Mouse (Mus musculus): ENCODE measurements around the gene Dapk3. TPM values are rescaled to one million over a fixed set of nuclear protein-coding genes. Genes with fewer than 3 reads are reported as not detected.
"Not testable (repeated sequence)": the region's sequence is repeated elsewhere in the genome, so short reads cannot be mapped to it uniquely, and the experiment has no call there.

The Dapk3 gene
- total RNA-seq, 2 experiments from 2014 or later, result 41.9 to 45.7 TPM

DNA sequence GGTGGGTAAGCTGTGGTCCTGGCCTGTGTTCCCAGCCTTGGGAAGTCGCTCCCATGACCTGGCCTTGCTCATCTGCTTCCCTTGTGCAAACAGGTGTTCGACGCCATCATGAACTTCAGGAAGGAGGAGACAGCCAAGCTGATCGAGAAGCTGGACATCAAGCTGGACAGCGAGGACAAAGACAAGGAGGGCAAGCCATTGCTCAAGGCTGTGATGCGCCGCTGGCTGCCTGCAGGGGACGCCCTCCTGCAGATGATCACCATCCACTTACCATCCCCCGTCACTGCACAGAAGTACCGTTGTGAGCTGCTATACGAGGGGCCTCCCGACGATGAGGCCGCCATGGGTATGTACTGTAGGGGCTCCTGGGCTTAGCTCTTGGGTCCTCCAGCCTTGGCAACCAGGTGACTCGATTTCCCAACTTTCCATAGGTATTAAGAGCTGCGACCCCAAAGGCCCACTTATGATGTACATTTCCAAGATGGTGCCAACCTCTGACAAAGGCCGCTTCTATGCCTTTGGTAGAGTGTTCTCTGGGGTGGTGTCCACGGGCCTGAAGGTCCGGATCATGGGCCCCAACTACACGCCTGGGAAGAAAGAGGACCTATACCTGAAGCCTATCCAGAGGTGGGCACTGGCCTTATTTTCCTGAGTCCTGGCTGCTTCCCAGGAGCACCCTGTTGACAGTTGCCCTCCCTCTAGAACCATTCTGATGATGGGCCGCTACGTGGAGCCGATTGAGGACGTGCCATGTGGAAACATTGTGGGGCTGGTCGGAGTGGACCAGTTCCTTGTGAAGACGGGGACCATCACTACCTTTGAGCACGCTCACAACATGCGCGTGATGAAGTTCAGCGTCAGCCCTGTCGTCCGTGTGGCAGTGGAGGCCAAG lies 3.1 kb upstream of the Dapk3 start:
- DNase-seq, result no peak

DNA sequence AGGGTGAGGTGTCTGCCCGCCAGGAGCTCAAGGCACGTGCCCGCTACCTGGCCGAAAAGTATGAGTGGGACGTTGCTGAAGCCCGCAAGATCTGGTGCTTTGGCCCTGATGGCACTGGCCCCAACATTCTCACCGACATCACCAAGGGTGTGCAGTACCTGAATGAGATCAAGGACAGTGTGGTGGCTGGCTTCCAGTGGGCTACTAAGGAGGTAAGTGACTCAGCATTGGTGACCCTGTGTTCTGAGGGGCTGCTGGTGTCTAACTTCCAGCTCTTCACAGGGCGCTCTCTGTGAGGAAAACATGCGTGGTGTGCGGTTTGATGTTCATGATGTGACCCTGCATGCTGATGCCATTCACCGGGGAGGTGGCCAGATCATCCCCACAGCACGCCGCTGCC lies 1.9 kb upstream of the Dapk3 start:
- no peak for DNase-seq

DNA sequence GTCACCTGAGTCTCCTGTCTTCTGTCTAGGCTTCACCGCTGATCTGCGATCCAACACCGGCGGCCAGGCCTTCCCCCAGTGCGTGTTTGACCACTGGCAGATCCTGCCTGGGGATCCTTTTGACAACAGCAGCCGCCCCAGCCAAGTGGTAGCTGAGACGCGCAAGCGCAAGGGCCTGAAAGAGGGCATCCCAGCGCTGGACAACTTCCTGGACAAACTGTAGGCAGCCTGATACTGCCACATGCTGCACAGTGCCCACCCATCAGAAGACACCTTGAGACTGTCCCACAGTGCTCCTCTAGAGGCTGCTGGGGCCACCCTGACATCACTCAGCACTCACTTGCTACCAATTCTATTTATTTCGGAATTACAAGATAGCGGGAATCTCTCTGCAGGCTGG lies 945 bp upstream of the Dapk3 start:
- DNase-seq, result not testable (repeated sequence)

DNA sequence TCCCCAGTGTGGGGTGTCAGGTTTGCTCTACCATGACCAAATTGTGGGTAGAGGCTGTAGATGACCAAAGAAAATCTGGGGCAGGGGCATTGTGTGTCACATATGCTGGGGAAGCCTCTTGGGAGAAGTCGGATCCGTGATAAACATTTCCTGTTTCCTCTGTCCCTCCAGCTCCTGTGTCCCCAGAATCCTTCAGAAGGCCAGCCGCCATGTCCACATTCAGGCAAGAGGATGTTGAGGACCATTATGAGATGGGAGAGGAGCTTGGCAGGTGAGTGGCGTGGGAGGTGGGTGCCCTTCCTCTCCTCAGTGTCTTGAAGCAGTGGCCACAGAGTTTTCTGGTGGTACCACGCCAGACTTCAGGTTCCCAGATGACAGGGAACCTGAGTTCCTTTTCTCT lies 1.0 kb downstream of the Dapk3 start, which contains the start of gene 4930442H23Rik:
4930442H23Rik (minus strand) TSS at position 45 of the 400 bp plus-strand sequence.
- no peak for DNase-seq

DNA sequence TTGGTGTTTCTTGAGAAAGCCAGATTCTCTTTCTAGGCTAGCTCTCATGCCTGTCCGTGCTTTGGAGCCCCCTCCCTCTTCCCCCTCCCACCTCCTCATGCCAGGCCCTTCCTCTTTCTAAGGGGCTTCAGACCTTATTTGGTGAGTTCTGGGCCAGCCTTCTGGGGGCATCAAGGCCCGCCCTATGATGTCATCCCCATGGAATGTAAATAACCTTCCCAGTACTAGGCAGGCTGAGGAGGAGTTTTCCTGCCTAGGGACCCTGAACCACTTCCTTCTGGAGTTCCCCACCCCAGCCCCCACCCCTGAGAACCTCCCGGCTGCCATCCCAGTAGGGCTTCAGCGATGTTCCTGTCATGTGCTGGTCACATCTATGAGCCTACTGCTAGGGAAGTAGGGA lies 2.0 kb downstream of the Dapk3 start:
- DNase-seq, result no peak

DNA sequence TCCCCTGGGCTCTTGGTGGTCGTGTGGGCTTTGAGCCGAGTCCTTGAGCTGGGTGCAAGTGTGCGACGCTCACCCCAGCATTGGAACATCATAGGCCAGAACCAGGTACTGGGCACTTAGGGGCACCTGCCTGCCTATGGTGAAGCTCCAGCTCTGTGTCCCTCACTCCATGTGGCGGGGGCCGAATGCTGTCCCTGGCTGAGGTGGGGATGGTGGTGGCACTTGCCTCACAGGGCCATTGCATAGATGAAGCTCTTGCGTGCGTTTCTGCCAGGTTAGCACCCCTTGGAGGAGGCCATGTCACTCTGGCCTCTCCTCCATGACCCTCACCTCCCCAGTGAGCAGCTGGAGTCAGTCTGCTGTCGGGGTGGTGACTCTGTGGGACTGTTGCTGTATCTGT lies 4.4 kb downstream of the Dapk3 start:
- DNase-seq, result no peak

DNA sequence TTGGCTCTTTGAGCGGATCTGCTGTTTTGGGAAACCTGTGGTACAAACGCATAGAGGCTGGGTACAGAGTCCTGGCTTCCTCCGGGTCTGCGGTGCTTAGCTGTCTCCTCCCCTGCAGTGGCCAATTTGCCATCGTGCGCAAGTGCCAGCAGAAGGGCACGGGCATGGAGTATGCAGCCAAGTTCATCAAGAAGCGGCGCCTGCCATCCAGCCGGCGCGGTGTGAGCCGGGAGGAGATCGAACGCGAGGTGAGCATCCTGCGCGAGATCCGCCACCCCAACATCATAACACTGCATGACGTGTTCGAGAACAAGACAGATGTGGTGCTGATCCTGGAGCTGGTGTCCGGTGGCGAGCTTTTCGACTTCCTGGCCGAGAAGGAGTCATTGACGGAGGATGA lies 7.0 kb downstream of the Dapk3 start:
- no peak for DNase-seq

DNA sequence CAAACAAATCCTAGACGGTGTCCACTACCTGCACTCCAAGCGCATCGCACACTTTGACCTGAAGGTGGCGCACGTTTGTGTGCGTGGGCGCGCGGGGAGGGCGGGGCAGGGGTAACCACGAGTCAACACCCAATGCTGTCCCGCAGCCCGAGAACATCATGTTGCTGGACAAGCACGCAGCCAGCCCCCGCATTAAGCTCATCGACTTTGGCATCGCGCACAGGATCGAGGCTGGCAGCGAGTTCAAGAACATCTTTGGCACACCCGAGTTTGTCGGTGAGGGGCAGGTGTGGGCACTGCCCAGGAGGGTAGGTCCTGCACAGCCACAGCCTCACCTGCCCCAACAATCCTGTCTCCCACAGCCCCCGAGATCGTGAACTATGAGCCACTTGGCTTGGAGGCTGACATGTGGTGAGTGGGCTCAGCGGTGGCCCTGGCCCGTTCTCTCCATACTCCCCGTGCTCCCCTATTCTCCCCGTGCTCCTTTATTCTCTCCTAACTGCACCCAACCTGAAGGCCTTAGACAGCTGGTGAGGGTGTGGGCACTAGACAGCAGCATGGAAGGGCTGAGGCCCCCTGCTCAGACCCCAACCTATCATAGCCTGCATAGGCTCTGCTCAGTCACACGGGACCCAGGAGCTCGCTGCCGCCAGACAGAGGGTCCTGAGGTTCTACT lies 7.6 kb downstream of the Dapk3 start:
- DNase-seq, result peak; percentile 62

DNA sequence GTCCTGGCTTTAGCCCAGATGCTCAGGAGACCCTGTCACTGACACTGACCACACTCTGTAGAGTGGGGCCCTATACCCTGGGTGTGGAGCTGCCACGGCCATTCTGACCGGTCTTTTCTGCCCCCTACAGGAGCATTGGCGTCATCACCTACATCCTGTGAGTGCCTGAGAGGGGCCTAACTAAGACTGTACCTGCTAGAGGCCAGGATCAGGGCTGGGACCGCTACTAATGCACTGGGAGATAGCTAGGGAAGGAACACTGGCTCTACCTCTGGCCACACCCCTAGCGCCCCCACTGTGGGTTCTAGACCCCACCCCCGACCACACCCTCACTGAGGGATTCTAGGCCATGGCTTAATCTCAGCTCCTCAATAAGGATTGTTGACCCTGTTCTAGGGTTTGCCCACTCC lies 8.1 kb downstream of the Dapk3 start:
- no peak for DNase-seq

DNA sequence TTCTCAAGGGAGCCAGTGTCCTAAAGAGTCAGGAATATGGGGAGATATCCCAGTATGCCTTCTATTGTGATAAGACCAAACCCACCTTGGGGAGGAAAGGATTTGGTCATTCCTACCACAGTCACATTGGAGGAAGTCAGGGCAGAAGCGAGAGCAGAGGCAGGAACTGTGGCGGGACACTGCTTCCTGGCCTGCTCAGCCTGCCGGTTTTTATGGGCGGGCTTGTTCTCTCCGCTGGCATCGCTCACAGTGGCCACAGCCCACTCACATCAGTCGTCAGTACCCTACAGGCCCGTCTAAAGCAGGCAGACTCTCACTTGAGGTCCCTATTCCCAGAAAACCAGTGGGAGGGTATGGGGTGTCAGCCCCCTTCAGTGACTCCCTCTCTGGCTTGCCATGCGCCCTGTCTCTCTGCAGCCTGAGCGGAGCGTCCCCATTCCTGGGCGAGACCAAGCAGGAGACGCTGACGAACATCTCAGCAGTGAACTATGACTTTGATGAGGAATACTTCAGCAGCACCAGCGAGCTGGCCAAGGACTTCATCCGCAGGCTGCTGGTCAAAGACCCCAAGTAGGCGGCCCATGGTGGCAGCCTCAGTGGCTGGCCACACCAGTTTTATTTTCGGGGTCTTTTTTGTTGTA lies 8.7 kb downstream of the Dapk3 start:
- DNase-seq, result peak; percentile 43

DNA sequence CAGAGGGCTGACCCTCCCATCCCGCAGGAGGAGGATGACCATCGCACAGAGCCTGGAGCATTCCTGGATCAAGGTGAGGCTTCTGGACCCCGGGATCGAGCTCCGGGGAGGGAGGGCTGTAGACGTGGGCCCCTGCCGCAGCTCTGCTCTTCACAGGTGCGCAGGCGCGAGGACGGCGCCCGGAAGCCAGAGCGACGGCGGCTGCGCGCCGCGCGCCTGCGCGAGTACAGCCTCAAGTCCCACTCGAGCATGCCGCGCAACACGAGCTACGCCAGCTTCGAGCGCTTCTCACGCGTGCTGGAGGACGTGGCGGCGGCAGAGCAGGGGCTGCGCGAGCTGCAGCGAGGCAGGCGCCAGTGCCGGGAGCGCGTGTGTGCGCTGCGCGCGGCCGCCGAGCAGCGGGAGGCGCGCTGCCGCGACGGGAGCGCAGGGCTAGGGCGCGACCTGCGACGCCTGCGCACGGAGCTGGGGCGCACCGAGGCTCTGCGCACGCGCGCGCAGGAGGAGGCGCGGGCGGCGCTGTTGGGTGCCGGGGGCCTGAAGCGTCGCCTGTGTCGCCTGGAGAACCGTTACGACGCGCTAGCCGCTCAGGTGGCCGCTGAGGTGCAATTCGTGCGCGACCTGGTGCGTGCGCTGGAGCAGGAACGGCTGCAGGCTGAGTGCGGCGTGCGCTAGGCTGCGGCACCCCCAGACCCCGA lies 9.6 kb downstream of the Dapk3 start:
- DNase-seq, result peak; percentile 86

DNA sequence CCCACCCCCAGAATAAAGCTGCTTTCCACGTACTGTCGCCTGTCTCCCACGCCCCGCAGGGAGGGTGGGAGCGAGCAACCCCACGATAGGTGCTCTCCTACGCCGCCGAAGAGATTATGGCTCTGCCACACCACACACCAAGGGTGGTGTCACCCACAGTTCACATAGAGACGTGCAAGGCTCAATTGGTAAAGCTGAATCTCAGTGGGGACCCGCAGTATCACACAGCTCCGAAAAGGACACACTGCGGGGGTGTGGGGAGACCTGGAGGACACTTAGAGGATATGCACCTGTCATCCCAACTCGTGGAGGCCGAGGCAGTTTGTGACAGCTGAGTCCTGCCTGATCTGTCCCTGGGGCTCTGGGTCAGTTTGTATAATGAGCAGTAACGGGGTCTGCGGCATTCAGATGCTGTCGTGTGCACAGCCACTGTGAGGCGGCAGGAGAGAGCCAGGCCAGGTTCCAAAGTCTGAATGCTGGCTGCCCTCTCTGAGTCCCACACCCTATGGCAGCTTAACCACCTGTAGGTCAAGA lies 10.2 kb downstream of the Dapk3 start:
- peak; percentile 63 for DNase-seq

DNA sequence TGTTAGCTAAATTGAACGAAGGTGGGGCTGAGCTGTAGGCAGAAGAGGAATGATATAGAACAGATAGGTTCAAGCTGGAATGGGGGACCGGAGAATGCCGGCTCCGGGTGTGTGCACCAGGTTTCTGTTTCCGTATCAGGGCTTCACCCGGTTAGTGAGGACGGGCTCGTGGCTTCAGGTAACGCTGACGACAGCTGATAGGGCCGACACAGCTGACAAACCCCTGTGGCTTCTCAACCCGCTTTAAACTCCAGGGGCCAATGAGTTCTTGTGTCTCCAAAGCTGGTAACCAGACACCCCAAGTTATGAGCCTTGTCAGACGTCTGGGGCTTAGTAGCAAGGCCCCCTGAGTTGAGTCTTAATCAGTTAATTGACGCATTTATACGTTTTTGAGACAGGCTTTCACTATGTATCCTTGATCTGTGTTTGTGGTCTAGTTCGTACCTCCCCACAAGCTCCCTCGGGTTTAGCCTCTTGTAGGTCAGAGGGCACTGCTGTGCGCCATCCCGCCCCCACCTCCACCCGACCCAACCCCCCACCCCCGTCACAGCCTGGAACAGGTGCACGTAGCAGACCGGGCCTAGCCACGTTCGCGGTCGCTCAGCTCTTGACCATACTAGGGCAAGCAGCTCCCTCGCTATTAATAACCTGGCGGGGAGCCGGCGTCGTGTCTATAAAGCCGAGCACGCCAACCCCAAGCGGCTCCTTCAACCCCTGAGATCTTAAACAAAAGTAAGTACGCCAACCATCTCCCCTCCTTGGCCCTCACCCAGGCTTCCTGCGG lies 11.4 kb downstream of the Dapk3 start:
- DNase-seq, result peak; percentile 88

DNA sequence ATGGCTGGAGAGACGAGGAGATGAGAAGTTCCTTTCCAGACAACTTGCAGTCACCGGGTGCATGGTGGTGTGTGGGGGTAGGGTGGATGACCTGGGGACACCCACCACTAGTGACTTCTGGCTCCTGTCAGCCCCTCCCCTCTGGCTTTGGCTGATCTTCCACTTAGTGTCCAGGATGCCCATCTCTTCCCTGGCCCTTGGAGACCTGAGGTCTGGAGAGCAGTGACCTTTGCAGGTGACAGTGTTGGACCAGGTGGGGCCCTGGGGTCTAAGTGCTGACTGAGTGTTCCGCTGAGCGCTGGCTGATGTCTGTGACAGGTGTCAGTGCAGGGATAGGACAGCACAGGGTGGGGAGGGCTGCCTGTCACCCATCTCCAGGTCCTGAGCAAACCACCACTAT lies 12.5 kb downstream of the Dapk3 start:
- peak; percentile 59 for DNase-seq

DNA sequence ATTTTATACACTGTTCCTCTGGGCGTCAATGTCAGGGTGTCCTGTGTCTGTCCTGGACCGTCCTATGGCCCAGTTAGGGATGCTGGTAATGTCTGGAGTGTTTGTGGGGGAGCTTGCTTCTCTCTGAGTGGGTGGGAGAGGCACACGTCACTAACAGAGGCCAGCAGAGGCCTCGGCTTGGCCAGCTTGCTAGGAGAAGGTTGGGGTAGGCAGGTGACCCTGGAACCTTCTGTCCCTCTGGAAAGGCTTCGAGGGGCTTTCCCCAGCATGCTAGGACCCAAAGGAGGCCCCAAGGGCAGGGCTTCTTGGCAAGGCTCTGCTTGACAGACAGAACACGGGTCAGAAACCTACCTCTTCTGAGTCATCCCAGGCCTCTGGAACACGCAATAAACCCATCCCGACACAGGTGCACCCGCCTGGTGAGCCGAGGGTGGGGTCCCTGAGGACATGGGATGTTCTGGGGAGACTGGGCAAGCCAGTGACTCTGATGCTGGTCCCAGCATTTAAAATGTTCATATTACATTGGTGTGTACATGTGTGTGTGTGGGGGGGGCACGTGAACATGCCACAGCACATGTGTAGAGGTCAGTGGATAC lies 13.8 kb downstream of the Dapk3 start:
- DNase-seq, result peak; percentile 67

DNA sequence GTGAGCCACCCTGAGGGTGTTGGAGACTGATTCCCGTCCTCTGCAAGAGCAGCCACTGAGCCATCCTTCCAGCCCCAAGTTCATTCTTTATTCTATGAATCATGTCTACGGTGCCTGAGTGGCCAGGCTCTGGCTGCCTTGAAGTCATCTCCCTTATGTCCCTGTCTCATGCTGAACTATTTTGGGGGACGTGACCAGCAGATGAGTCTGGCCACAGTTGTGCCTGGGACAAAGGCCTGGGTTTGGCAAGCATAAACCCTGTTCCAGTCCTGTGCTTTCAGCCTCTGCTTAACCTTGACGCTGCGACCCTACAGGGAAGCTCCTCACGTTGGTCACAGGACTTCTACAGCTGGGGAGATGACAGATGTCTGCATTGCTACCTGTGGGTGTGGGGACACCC lies 14.5 kb downstream of the Dapk3 start:
- peak; percentile 64 for DNase-seq

DNA sequence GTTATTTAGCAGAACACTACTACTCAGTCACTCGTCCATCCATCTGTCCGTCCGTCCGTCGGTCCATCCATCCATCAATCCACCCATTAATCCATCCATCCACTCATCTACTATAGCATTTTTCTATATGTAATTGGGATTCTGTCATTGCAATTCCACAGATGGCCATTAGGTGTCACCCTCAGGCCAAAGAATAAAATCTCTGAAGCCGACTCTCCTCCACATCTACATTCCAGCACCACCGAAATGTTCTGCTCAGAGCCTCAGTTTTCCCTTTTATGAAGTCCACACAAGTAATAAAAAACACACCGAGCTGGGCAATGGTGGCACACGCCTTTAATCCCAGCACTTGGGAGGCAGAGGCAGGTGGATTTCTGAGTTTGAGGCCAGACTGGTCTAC lies 15.4 kb downstream of the Dapk3 start:
- peak; percentile 79 for DNase-seq

DNA sequence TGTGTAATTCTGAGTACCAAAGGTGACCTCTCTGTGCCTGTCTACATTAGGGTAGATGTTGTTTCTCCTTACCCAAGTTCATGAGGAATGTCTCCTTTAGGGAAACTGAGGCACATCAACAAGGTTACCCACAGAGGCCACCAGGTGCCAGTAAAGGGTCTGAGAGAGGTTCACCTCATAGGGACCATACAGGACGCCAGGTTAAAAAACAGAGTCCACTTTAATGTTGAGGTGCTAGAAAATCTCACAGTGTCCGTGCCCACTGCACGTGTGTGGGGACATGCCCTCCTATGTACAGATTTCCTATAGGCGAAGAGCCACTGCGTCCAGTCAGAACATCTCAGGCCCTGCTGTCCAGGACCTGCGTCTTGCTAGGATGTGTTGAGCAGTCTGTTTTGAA lies 16.2 kb downstream of the Dapk3 start:
- DNase-seq, result no peak

DNA sequence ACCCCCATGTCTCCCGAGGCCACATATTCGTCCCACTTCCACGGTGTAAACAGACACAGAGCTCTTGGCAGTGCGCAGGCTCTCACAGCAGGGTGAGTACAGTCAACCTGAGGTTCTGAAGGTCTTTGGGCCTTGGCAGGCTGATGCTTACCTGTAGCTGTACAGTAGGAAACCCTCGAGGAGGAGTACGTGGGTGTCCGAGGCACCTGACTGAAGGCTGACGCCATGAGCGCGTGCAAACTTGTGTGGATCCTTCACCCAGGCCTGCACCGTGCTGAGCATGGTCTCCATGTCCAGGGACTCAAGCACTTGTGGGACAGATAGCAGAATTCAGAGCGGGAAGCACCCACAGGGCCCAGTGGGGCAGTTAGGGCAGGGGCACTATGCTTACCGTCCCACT lies 17.3 kb downstream of the Dapk3 start:
- peak; percentile 39 for DNase-seq

DNA sequence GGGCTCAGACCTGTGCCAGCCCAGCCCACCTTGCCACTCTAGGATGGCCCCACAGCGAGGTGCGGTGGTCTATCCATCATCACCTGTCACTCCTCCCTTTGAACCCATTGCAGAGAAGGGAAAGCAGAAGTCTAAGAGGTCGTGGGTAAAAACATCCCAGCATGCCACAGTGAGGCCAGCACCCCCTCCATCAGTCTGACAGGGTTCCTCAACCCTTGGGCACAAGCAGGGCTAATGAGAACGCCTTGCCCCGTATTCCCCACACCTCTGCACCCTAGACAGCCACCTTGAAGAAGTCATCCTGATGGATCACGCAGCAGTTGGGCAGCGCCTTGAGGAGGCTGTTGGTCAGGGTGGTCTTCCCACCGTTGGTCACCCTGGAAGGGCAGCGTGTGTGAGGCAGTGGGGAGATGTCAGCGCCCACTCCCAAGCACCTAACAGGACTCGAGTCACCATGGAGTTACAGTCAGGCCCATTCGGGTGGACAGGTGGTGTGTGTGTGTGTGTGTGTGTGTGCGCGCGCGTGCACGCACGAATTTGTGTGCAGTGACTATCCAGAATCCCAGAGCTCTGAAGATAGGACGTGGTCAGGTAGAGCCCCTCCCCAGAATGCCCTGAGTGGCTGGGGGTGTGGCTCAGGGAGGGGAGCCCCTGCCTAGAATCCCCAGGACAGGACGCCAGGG lies 17.9 kb downstream of the Dapk3 start:
- DNase-seq, result peak; percentile 46
